Mouse (Mus musculus): ENCODE measurements around the gene Wdr31.

The Wdr31 gene

DNA sequence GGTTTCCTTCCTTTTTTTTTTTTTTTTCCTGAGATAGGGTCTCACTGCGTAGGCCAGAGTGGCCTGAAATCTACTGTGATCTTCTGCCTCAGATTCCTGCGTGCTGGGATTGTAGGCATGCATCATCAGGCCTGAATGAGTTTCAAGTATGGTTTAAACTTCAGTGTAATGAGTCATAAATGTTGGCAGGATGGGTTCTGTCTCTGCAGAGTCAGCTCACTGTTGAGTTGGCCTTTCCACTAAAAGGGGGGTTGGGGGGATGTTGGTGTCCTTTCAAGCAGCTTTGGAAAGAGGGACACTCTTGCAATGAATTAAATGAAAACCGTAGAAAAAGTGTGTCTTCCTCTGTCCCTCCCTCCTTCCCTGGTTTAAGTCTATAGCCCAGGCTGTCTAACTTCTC lies 71.7 kb downstream of the Wdr31 start:
- DNase-seq (ENCODE audit: extremely low spot score, low spot score): no peak

All from neural tube, embryonic 10.5 days (tissue).